Mouse (Mus musculus) kidney, adult 8-10 months (tissue): Measurements from ENCODE around the gene Mob3a.

Experiments
- DNase-seq, 2 experiments: peaks; one replicate each; pipeline ENCODE4 v3.0.0; 2022

Gene Mob3a

DNA sequence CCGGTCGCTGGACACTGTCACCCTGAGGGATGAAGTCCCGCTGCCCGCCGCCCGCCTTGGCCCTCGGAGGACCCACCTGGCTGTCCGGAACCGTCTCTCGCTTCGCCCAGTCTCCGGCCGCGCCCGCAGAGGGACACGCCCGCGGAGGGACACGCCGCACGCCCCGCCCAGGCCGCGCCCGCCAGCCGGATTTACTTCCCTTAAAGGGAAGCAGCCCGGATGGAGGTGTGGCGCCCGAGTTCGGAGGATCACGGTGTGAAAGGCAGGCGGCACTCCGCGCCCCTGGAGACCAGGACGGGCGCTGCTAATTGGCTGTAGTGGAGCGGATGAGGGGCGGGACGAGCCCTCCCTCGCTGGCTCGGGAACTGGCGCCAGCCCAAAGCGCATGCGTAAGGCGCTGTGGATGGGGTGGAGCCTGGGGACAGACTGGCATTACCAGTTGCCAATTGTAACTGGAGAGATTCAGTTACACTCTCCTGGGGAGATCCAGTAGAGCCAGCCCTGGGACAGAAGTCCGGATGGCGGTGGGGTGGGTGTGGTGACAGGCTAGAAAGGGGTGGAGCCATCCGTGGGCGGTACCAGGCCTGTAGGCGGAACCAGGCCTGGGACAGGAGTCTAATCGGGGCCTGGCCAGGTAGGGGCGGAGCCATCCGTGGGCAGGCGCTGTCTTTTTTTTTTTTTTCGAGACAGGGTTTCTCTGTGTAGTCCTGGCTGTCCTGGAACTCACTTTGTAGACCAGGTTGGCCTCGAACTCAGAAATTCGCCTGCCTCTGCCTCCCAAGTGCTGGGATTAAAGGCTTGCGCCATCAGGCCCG lies at the start of gene Mob3a, which contains the start of gene Izumo4:
Gene Mob3a, minus strand, starts transcription at position 257 of the 815 bp plus-strand sequence.
Gene Izumo4, plus strand, starts transcription at position 464 of the 815 bp plus-strand sequence.
- peak; percentile 99 to 100 for DNase-seq

DNA sequence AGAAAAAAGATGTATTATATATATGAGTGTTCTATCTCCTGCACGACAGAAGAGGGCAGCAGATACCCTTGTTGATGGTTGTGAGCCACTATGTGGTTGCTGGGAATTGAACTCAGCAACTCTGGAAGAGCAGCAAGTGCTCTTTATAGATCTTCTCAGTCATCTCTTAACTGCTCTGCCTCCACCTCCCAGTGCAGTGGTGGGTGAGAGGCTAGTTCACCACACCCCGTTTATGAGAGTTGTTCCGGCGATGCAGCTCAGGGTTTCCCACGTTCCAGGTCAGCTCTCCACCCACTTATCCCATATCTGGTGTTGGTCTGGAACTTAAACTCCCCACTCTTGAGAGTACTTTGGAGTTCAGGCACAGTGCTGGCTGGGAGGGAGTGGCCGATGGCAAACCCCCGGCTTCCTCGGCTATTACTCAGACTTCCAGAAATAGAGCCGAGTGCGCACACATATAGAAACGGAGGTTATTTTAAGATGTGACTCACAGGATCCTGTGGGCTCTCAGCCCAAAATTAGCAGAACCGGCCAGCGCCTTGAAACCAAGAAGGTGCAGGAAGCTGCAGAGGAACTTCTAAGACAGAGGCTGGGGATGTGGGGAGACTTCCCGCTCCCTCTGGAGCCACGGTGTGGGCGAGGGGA lies 49.5 kb upstream of the Mob3a start:
- DNase-seq: peak; percentile 61 to 64

DNA sequence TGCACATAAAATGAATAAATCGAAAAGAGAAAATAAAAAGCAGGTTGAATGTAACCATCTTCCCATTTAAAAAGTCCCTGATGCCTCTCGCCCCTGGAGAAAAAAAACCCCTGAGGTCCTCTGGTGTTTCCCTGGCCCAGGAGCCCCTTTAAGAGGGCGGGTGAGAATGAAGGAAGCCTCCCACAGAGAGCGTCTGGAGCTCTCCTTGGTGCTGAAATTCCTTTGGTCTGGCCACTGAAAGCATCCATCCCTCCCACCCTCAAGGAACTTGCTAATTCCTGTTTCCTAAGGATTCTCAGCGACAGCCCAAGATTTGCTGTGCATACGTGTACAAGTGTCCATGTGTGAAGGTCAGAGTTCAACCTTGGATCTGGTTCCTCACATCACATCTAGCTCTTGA lies 46.8 kb upstream of the Mob3a start:
- peak; percentile 46 to 63 for DNase-seq

DNA sequence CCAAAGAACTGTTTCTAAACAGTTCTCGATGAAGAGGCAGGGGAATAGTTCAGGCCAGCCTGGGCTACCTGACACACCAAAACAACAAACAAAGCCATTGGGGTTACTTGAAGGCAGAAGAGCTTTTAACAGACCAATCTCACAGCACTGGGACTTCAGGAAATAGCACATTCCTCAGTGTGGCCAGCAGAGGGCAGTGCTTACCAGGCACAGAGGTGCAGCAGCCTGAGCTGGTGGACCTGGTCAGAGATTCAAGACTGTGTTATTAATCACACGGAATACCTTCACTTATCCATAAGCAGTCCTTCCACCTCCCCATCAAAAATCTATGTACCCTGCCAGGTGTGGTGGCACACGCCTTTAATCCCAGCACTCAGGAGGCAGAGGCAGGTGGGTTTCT lies 45.6 kb upstream of the Mob3a start:
- DNase-seq: peak; percentile 64 to 66

DNA sequence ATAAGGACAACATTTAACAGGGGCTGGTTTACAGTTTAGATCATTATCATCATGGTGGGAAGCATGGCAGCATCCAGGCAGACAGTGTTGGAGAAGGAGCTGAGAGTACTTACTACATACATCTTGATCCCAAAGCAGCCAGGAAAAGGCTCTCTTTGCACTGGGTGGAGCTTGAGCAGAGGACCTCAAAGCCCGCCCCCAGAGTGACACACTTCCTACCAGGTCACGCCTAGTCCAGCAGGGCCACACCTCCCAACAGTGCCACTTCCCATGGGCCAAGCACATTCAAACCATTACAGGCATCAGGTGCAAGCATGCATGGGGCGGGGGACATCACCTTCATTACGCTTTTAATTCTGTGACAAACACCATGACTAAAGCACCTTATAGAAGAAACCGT lies 42.5 kb upstream of the Mob3a start:
- peak; percentile 61 to 76 for DNase-seq

DNA sequence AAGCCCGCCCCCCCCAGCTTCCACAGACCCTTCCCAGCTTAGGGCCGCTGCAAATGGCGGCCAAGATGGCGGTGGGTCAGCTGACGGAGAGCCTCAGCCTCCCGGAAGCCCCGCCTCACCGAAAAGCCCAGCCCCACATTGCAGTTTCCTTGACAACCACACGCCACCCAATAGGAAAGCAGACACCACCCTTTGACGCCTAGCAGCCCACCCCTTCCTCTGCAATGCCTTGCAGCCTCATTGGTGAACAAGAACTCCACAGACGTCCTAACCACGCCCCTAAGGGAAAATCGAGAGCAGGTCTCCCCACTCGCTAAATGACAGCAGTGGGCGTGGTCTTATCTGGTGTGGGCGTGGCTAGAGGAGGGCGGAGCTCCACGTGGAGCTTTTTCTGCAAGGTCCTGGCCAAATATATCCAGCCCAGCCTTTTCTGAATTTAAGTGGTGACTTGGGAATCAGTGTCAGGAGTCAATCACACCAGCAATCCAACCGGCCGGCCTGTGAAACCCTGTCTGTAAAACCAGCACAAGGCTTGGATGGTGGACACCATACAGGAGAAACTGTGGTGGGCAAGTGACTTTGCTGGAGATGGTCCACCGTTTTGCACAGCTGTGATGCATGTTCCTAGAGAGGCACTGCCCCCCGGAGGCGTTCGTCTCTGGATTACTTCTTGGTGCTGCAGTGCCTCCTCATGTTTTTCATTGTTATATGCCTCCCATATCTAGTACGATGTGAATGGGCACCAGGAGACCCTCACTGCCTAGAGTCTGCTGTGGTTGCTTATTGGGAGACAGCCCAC lies 40.6 kb upstream of the Mob3a start, which contains the start of gene Ap3d1:
Gene Ap3d1, minus strand, starts transcription at position 85 of the 799 bp plus-strand sequence.
- DNase-seq: peak; percentile 99 to 100

DNA sequence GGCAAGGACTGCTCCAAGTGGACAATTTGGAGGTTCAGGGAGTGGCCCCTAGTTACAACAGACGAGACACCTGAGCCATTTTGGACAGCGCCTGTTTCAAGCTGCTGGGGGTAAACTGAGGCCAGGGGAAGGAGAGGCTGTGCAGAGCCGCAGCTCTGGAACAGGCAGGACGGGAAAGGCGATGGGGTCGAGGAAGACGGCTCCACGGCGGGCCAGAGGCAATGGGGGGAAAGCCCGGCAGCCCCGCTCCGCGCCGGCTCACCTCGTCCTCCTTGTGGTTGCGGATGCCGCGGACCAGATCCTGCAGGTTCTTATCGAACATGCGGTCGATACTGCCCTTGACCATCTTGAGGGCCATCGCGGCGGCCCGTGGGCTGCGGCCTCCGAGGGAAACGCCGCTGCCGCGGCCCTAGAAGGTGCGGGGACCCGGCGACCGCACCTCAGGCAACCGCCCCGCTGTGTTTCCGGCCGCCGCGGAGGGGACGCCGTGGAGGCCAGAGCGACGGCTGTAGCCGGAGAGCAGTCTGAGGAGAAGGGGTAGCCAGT lies 39.9 kb upstream of the Mob3a start:
- peak in 1 of 2 experiments; percentile 18 for DNase-seq

DNA sequence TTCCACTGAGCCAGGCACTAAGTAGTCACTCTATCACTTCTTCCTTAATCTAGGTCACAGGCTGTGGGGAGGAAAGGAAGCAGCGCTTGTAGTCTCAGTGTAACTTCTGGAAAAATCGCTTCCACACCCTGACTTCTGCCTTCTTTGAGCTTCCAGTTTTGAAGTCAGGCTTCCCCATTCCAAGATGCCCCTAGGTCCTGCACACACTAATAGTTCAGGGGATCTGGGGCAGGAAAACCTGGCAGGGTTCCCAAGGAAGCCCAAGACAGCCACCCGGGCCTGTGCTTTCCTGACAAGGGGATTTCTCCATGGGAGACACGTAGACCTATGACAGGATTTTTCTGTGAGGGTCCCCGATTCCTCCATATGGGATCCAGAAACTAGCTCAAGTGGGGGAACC lies 39.4 kb upstream of the Mob3a start:
- peak in 1 of 2 experiments; percentile 29 for DNase-seq

DNA sequence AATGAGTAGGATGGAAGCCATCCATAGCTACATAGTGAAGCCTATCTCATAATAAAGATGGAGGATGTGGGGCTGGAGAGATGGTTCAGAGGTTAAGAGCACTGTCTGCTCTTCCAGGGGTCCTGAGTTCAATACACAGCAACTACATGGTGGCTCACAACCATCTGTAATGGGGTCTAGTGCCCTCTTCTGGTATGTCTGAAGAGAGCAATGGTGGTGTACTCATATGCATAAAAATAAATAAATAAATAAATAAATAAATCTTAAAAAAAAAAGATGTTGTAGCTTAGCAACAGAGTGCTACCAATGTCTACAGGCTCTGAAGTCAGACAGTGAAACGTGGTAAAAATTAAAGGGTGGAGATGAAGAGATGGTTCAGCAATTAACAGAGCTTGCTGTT lies 36.9 kb upstream of the Mob3a start:
- no peak for DNase-seq

DNA sequence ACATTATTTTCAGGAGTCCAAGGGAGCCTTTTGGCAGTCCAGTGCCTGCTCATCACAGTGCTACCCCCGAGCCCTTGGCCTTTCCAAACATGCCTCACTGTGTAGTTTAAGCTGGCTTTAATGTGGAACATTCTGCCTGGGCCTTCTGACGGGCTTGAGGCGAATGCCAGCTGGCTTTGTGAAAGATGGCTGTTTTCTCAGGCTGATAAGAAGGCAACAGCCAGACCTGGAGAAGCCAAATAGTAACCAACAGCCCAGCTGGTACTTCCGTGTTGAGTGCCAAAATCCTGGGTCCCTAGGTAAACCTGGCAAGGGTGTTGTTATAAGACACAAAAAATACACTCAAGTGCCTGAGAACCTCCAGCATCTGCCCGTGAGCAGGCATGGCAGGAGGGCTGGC lies 35.0 kb upstream of the Mob3a start:
- DNase-seq: no peak

DNA sequence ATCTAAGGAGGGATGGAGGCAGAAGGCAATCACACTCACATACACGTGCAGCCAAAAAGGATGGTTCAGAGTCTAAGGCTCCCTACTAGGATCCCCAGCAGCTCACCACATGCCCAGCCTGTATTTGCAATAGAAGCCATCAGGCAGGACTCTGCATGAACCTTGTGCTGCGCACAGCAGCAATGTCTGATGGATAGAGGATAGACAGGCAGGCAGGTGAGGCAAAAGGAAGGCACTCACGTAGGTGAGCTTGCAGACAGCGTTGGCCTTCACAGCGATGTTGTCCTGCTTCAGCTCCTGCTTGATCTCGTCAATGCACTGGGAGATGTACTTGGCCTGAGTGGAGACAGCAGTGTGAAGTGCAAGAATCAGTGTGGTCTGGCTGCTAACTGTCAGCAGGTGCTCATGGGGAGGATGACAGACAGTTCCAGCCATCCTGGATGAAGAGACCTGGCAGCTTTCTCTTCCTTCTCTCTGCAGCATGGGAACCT lies 30.9 kb upstream of the Mob3a start:
- no peak for DNase-seq

DNA sequence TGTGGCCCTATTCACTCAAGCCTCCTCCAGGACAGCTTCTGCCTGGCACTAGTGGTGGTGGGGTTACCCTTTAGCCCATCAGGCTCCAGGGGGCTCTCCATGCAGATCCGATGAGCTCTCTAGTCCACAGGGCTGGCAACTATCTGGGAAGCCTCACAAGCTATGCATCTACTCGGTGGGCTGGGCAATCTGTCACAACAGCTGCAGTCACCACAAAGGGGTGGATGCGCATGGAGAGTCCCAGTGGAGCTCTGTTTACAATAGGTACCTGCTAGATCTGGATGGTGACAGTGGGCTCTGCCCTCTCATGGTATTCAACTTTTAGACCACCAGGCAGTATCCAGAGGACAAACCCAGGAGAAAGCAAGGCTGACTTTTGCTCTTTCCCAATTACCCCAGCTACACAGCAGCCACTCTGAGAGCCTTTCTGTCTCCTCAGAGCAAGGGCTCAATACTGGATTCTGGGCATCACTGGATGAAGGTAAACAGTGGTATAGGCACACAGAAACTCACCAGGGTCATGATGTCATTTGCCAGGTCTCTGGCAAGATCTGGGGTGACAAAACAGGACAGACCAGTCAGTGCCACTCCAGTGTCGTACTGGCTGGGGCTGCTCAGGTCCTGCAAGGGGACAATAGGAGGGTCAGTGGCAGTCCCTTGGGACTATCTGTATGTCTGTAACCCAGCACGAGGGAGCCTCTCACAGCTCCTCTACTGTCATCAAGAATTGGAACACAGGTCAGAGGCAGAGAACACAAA lies 25.8 kb upstream of the Mob3a start:
- DNase-seq: no peak

DNA sequence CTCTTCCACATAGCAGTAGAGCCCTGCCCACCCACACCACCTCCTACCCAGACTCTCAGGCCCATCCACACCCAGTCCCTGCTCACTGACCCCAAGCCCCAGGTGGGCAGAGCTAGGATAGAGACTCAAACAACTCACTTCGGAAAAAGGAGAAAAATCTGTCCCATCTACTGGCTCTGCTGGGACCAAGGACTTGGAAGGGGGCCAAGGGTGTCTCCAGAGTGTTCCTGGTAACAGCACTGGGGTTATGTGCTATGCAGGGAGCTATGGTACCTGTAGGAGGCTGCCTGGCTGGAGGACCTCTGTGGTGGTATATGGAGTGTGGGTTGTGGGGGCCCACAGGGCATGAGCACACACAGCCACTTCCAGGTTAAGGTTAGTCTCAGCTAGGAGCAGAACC lies 15.5 kb upstream of the Mob3a start:
- DNase-seq: no peak

DNA sequence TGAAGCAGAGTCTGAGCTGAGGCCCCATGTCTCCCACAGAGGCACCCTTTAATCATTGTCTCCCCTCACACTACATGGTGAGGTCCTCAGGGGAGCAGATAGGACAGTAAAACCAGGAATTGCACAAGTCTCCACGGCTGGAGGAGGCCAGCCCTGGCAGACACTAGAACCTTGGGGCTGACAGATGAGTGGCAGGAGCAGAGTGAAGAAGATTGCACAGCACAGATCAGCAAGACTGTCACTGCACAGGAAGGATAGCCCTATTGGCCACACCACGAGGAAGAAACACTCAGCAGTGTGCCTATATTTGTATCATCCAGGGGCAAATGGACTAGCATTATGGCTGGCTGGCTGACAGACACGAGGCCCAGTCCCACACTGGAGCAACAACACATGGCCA lies 9.1 kb upstream of the Mob3a start:
- DNase-seq: no peak

DNA sequence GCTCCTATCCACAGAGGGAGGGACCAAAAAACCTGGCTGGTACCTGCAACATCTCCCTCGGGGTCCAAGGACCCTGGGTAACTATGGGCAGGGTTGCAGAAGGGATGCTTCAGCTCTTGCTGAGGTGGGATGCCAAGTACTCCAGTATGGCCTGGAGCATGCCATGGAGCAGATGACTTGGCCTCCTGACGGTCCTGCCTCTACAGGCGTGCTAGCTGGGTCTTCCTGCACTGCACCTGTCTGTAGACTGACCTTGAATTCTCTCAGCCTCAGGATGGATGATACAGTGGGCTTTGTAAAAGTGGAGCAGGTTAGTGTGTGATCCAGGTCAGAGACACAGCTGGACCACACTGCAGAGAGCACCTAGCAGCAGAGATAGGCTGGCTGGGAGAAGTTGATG lies 3.7 kb upstream of the Mob3a start:
- no peak for DNase-seq

DNA sequence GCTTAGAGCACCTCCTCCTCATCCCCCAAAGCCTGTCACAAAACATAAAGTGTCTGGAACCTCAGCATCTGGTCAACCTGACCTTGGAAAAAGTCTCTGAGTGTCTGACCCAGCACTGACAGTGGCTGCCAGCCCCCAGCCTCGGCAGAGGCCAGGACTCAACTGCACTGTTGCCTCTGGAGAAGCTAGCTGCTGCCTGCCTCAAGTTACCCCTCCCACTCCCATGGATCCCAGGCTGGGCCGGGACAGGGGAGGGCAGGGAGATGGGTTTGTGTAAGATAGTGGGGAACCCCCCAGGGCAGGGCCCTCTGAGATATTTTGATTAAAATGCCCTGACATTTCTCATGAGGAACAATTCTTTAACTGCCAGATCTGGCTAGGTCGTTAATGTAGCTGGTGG lies 3.3 kb upstream of the Mob3a start:
- no peak for DNase-seq

DNA sequence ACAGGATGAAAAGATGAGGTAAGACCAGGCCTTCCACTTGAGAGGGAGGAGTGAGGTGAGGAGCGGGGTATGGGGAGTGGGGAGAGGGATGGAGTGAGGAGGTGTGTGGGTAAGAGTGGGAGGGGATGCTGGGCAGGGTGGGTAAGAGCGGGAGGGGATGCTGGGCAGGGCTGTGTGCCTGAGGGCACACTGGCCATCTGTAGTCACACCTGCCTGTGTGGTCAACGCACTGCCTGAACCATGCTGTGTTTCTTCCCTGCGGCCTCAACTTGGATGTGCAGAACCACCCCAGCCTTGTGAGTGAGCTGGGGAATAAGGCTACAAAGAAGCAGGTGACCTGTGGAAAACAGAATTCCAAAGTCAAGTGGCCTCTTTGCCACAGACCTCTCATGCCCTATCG lies 2.6 kb upstream of the Mob3a start:
- no peak for DNase-seq

DNA sequence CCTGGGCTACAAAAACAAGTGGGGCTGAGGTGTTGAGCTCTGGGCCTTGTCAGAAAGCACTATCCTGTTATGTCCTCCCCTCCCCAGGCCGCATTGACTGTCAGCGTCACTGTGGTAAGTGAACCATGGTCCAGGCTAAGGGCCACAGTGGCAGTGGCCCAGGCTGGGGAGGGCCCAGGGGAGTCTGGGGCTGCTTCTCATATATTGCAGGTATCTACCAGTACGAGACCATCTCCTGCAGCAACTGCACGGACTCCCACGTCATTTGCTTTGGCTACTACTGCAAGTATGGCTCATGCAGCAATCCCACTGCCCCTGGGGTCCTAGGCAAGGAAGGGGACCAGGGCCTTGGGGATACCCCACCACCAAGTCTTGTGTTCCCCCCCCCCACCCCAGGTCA lies 1.9 kb upstream of the Mob3a start:
- DNase-seq: no peak

DNA sequence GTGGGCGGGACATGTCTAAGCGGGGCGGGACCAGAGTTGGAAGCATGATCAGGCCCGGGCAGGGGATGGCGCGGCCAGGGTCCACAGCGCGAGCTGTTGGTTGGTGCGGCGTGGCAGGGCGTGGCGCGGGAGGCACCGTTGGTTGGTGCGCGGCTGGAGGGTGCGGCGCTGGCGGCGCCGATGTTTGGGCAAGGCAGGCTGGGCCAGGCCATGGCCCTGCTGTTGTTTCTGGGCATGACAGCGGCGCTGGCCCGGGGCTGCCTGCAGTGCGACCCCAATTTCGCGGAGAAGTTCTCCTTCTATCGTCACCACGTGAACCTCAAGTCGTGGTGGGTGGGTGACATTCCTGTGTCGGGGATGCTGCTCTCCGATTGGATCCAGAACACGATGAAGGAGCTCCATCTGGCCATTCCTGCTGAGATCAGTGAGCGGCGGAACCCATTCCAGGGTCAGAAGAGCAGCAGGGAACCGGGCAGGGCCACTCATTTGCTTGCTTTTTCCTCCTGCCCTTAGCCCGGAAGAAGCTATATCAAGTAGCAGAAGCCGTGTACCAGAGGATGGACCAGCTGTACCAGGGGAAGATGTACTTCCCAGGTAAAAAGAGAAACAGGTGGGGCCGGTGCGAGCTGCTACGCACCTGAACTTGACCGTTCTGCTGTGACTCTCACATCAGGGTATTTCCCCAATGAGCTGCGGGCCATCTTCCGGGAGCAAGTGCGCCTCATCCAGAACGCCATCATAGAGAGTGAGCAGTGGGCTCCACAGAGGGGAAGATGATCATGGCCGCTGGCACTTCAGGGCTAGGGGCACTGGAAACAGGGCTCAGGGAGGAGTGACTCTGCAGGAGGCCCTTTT lies 986 bp upstream of the Mob3a start:
- DNase-seq: peak; percentile 97

DNA sequence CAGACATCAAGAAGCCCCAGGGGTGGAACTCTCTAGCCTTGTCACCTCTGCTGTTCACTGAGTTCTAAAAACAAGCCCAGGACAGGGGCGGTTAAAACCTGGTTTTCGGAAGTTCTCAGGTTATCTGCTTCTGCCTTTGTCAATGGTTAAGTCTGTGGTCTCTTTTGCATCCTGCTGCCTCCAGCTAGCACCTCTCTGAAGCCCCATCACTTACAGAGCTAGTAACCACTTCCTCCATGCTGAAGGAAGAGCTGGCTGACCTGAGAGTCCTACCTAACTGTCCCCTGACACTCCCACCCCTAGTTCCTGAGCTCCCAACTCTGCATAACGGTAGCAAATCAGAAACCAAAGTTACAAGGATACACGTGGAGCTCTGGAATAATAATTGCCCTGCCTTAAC lies 1.0 kb downstream of the Mob3a start:
- DNase-seq: no peak

DNA sequence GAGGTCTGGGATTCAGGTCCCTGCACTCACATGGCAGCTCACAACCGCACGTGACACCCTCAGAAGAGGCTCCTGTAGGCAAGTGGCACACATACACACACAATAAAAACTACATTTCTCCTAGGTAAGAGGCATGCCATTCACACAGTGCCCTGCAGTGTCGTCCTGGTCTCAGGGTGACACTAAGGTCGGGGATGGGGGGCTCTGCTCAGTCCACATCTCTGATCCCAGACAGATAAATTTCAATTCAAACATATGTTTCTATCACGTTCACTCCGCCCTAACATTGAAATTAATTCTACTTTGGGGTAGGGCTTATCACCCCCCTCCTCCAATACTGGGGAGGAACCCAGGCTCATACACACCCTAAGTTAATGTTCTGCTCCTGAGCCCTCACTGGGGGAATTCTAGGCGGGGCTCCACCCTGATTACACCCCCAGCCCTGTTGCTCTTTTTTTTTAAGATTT lies 1.7 kb downstream of the Mob3a start:
- no peak for DNase-seq
